Mouse (Mus musculus): ENCODE results near the gene Doc2g.
"Not testable (repeated sequence)": the region's sequence is repeated elsewhere in the genome, so short reads cannot be mapped to it uniquely, and the experiment has no call there.

DNA sequence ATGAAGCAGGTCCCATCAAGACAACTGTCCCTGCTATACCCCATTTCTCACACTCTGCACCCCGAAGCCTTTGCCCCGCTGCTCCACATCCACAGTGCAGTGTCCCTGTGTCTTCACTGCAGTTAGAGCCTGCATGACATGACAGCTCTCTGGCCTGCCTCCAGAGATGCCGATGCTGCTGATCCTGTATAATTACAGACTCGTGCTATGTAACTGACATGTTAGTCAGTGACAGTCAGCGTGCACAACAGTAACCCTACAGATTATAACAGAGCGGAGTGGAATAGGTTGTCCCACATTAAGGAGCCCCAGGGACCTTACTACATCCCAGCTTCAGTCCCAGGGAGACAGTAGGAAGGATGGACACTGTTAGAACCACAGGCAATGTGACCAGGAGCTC, 28.5 kb upstream of the Doc2g start:
- TF ChIP-seq POLR2A (IDR thresholded peaks at IDR 0.05; ENCODE audit: borderline replicate concordance, extremely low read depth, insufficient read depth, insufficient read length, poor library complexity, severe bottlenecking); CTCF (IDR thresholded peaks at IDR 0.05; ENCODE audit: borderline replicate concordance, extremely low read depth, insufficient read depth, insufficient read length): not testable (repeated sequence)

All from brain, embryonic 14.5 days (tissue).